Mouse (Mus musculus) common myeloid progenitor, adult 5-6 weeks (primary cell): ENCODE data around the gene 5031439G07Rik. TPM values are rescaled to one million over a fixed set of nuclear protein-coding genes. Genes with fewer than 3 reads are reported as not detected.
"Not testable (repeated sequence)": the region's sequence is repeated elsewhere in the genome, so short reads cannot be mapped to it uniquely, and the experiment has no call there.

ENCODE experiments used
- ATAC-seq: replicated peaks from 2 replicates; pipeline ENCODE4 v1.8.0; 2016; ENCODE audit warnings: low read depth, mild to moderate bottlenecking, moderate TSS enrichment, inconsistent platforms; ENCODE audit not compliant: poor library complexity, severe bottlenecking
- total RNA-seq: library from RNA; stranded (forward); fragments of 200-1000, 187-1606 nt; gene quantifications from 2 replicates; pipeline ENCODE4 v1.2.3, GENCODE M21; 2017

The 5031439G07Rik gene
- total RNA-seq: 8.3 and 13.3 TPM in 2 replicates

- ATAC-seq: peak; percentile 83
Measured at GRCm38 (mm10) chr15:84987874-84988825, at the start of gene 5031439G07Rik. TSS of gene 5031439G07Rik (minus strand) at chr15:84988551.

- no peak for ATAC-seq
Measured at GRCm38 (mm10) chr15:85037343-85037690, 49.0 kb upstream of the 5031439G07Rik start.

DNA sequence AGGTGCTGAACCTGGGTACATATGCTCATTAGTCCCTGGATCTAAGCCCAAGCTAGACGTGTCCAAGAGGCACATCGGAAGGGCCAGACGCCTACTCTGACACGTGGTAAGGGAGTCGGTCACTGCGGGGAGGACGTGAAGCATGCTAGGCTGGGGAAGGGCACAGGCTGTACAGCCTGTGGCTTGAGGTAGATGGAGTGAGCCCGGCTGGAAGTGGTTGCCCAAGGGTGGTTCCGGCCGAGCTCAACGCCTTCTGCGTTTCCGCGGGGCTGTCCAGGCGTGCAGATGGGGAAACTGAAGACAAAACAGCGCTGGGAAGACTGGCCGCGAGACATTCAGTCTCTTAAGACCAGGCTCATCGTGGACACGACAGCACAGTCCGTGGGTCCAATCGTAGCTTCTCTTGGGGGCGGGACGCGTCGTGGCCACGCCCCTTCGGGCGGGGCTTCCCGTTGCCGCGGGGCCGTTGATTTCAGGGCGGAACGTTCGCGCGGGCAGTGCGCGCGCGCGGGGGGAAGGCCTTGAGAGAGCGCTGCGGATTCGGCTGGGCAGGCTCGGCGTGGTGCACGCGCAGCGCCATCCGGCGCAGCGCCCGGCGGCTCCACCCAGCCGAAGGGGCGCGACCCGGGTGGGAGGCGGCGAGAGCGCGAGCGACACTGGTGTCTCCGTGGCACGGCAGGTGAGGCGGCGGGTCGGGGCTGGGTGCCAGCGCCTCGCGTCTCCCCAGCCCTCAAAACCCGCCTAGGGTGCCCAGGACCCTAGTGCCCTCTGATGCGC lies 48.4 kb upstream of the 5031439G07Rik start:
- ATAC-seq: peak; percentile 94

GRCm38 (mm10) chr15:85033916-85034315 lies 45.6 kb upstream of the 5031439G07Rik start:
- ATAC-seq: not testable (repeated sequence)

DNA sequence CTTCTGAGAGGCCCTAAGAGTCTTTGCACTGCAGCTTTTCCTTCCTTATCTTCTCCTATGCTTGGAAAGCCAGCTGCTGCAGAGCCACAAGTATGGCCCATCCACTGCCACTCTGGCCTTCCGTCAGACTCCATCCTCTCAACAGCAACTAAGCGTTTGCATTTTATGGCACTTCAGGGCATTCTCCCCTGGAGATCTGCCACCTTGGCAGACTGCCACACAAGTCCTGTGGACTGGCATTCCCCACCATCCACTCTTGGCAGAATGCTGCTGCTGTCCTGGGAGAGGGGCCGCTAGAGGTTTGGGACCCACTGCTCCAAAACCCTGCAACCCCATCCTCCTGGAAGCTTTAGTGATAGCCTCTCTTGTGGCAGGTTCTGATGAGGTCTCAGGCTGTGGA lies 43.5 kb upstream of the 5031439G07Rik start:
- no peak for ATAC-seq

- not testable (repeated sequence) for ATAC-seq
Measured at GRCm38 (mm10) chr15:85030643-85031042, 42.3 kb upstream of the 5031439G07Rik start.

GRCm38 (mm10) chr15:85028648-85029047 lies 40.3 kb upstream of the 5031439G07Rik start, which contains the start of gene Fam118a:
TSS of gene Fam118a (plus strand) at chr15:85028948.
- not testable (repeated sequence) for ATAC-seq

GRCm38 (mm10) chr15:85027740-85028139 lies 39.4 kb upstream of the 5031439G07Rik start:
- no peak for ATAC-seq

DNA sequence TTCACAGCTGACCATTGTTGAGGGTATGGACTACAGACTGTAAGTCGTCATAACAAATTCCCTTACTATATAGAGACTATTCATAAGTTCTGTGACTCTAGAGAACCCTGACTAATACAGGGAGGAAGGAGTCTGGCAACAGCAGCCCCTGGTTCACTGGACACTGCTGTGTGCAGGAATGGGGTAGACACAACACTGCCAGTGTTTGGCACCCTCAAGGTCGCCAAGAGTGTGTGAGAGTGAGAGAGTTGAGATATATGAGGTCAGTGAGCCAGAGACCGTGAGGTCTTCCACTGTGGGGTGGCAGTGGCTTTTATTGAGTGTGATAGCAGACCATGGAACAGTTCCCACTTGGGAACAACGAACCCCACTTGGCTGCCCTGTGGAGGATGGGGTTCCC lies 37.8 kb upstream of the 5031439G07Rik start:
- ATAC-seq: no peak

- no peak for ATAC-seq
Measured at GRCm38 (mm10) chr15:85022211-85022610, 33.9 kb upstream of the 5031439G07Rik start.

GRCm38 (mm10) chr15:85016951-85017664 lies 28.8 kb upstream of the 5031439G07Rik start, which contains the start of gene Upk3a:
TSS of gene Upk3a (plus strand) at chr15:85017141.
- no peak for ATAC-seq

DNA sequence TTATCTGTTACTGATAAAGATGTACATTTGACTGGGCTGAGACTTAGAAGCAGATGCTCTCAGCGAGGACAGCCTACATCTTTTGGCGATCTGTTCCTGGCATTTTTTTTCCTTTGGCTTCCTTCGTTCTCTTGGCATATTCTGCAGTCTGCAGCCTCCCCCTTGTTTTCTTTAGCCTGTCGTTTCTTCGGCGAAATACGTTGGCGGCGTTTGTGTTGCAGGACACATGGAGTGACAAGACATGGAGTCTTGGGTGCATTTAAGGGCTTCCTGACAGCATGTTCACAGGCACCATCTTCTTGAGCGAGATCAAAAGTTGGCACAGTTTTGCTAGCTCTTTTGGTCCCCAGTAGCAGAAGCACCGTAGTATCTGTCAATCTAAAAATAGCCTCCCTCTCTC lies 27.4 kb upstream of the 5031439G07Rik start:
- no peak for ATAC-seq

GRCm38 (mm10) chr15:85012662-85013054 lies 24.3 kb upstream of the 5031439G07Rik start:
- no peak for ATAC-seq

- no peak for ATAC-seq
Measured at GRCm38 (mm10) chr15:85011895-85012661, 23.7 kb upstream of the 5031439G07Rik start.

- no peak for ATAC-seq
Measured at GRCm38 (mm10) chr15:85009666-85010065, 21.3 kb upstream of the 5031439G07Rik start.

DNA sequence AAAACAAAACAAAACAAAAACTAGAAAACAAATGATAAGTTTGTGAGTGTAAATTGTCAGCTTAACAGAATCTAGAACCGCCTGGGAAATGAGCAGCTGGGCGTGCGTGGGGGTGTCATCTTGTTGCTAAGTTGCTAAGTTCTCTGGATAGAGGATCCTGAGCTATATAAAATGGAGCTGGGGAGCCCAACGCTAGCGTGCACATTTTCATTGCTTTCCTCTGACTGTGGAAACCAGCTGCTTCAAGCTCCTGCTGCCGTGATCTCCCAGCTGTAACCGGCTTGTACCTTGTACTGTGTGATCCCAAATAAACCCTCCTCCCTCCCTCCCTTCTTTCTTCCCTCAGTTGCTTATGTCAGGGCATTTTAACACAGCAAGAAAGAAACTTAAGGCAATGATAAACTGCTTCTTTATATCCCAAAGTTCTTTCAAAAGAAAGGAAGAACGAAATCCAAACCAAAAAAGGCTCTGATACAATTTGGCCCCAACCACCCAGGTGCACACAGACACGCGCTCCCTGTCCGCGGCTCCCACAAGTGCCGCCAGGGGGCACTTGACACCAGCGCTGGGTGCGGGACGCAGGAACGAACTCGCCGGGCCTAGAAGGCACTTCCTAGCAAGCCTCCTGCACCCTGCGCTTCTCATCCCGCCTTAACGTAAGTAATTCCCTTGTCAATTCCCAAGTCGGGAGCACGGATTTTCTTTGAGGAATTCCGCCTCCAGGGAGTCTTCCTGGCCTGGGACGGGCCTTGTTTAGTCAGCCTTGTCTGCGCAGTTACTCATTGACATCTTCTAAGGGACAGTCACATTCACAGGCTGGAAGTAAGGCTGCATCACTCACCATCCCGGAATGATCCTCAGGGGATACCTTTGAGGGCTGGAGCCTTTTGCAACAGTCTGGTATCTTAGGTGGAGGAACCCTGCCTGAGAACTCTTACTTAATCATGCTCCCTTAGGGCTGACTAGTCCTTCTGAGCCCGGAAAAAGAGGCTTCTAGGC lies 12.9 kb upstream of the 5031439G07Rik start:
- ATAC-seq: peak; percentile 97

- no peak for ATAC-seq
Measured at GRCm38 (mm10) chr15:84999911-85000310, 11.6 kb upstream of the 5031439G07Rik start.

- ATAC-seq: no peak
Measured at GRCm38 (mm10) chr15:84997768-84998454, 9.6 kb upstream of the 5031439G07Rik start.
